Mouse (Mus musculus): ENCODE measurements around the gene Spc25. TPM values are rescaled to one million over a fixed set of nuclear protein-coding genes. Genes with fewer than 3 reads are reported as not detected.

Gene Spc25
- polyA plus RNA-seq, 1 experiment from 2014 or later, result 123 TPM

- H3K36me3 ChIP-seq (ENCODE audit: control insufficient read depth, insufficient read depth, low read length), result no peaks in the 10 kb centered on the region
- WGBS, result 66% methylated on average over 3 of the region's 3 CpGs
- no peak overlapping the region for H3K4me3 ChIP-seq (ENCODE audit: low read length)
- no peaks in the 10 kb centered on the region for H3K9me3 ChIP-seq (ENCODE audit: control insufficient read depth, low read length)
- ATAC-seq, result no peak
- H3K4me2 ChIP-seq (ENCODE audit: low read depth, low read length), result no peak overlapping the region
- H3K4me1 ChIP-seq (ENCODE audit: control insufficient read depth, insufficient read depth, low read length), result peaks cover 4% of the 10 kb centered on the region; the same call in 1 of the 2 replicates
- H3K27me3 ChIP-seq (replicated peaks; ENCODE audit: control insufficient read depth, insufficient read depth, low read length), result no peaks in the 10 kb centered on the region
- H3K27ac ChIP-seq (ENCODE audit: low read length), result no peak overlapping the region
- no peak overlapping the region for H3K9ac ChIP-seq (ENCODE audit: low read depth, low read length)
Measured at GRCm38 (mm10) chr2:69155861-69156260, 50.1 kb downstream of the Spc25 start.

GRCm38 (mm10) chr2:69150841-69151240 lies 55.2 kb downstream of the Spc25 start:
- Histone ChIP-seq H3K27me3 (replicated peaks; ENCODE audit: control insufficient read depth, insufficient read depth, low read length) (no peaks in the 10 kb centered on the region), H3K4me2 (ENCODE audit: low read depth, low read length) (no peak overlapping the region), H3K9me3 (ENCODE audit: control insufficient read depth, low read length) (no peaks in the 10 kb centered on the region), H3K36me3 (ENCODE audit: control insufficient read depth, insufficient read depth, low read length) (no peaks in the 10 kb centered on the region), H3K9ac (ENCODE audit: low read depth, low read length) (no peak overlapping the region), H3K4me3 (ENCODE audit: low read length) (no peak overlapping the region), H3K27ac (ENCODE audit: low read length) (no peak overlapping the region), H3K4me1 (ENCODE audit: control insufficient read depth, insufficient read depth, low read length) (0 out of 2 replicates have a peak, but pooled peaks cover 4% of the 10 kb centered on the region)
- WGBS, result 81% methylated on average over 5 of the region's 5 CpGs
- ATAC-seq, result no peak

GRCm38 (mm10) chr2:69149154-69149553 lies 56.8 kb downstream of the Spc25 start:
- Histone ChIP-seq H3K9ac (ENCODE audit: low read depth, low read length) (no peak overlapping the region), H3K4me2 (ENCODE audit: low read depth, low read length) (no peak overlapping the region), H3K4me1 (ENCODE audit: control insufficient read depth, insufficient read depth, low read length) (0 out of 2 replicates have a peak, but pooled peaks cover 4% of the 10 kb centered on the region), H3K9me3 (ENCODE audit: control insufficient read depth, low read length) (no peaks in the 10 kb centered on the region), H3K4me3 (ENCODE audit: low read length) (no peak overlapping the region), H3K27me3 (replicated peaks; ENCODE audit: control insufficient read depth, insufficient read depth, low read length) (no peaks in the 10 kb centered on the region), H3K27ac (ENCODE audit: low read length) (no peak overlapping the region), H3K36me3 (ENCODE audit: control insufficient read depth, insufficient read depth, low read length) (no peaks in the 10 kb centered on the region)
- WGBS, result 79% methylated on average over 10 of the region's 10 CpGs
- no peak; the same call in 1 of the 2 replicates for ATAC-seq

- no peaks in the 10 kb centered on the region for H3K36me3 ChIP-seq (ENCODE audit: control insufficient read depth, insufficient read depth, low read length)
- ATAC-seq, result no peak
- 0 out of 2 replicates have a peak, but pooled peaks cover 4% of the 10 kb centered on the region for H3K4me1 ChIP-seq (ENCODE audit: control insufficient read depth, insufficient read depth, low read length)
- no peaks in the 10 kb centered on the region for H3K27me3 ChIP-seq (replicated peaks; ENCODE audit: control insufficient read depth, insufficient read depth, low read length)
- H3K27ac ChIP-seq (ENCODE audit: low read length), result no peak overlapping the region
- H3K9me3 ChIP-seq (ENCODE audit: control insufficient read depth, low read length), result no peaks in the 10 kb centered on the region
- H3K4me2 ChIP-seq (ENCODE audit: low read depth, low read length), result no peak overlapping the region
- H3K4me3 ChIP-seq (ENCODE audit: low read length), result no peak overlapping the region
- no peak overlapping the region for H3K9ac ChIP-seq (ENCODE audit: low read depth, low read length)
- 75% methylated on average over 3 of the region's 3 CpGs for WGBS
Measured at GRCm38 (mm10) chr2:69148691-69149090, 57.3 kb downstream of the Spc25 start.

Other genes with a start within 250 kb of the Spc25 start
- 31.7 and 32.3 TPM in 2 replicates for gene Nostrin, start 70.4 kb downstream of the Spc25 start, polyA plus RNA-seq (2015; fragmentation: Nextera tagmentation; extraction: Ambion mirVana)
- gene G6pc2, start 4.9 kb upstream of the Spc25 start, polyA plus RNA-seq (2015; fragmentation: Nextera tagmentation; extraction: Ambion mirVana), result 0.34 and 0.45 TPM in 2 replicates
- gene Abcb11, start 136.4 kb upstream of the Spc25 start, polyA plus RNA-seq (2015; fragmentation: Nextera tagmentation; extraction: Ambion mirVana), result 4.0 and 11.4 TPM in 2 replicates
- gene Dhrs9, start 174.3 kb upstream of the Spc25 start, polyA plus RNA-seq (2015; fragmentation: Nextera tagmentation; extraction: Ambion mirVana), result 0.43 TPM in 2 replicates

Measured in intestine, embryonic 16.5 days (tissue).